Mouse (Mus musculus) CH12.LX (cell line): ENCODE results near the gene Gnl3l. TPM values are rescaled to one million over a fixed set of nuclear protein-coding genes. Genes with fewer than 3 reads are reported as not detected.

Experiments used
- DNase-seq: peaks from one replicate; pipeline ENCODE4 v3.0.0-alpha.2; 2013; ENCODE audit errors: extremely low read depth
- H3K27ac ChIP-seq: 2 replicates; pipeline ENCODE4 v1.5.1; 2012; ENCODE audit warnings: low read depth, mild to moderate bottlenecking, control low read depth, moderate library complexity; ENCODE audit not compliant: insufficient read depth
- H3K27me3 ChIP-seq: replicated peaks from 2 replicates; pipeline ENCODE3; 2012; ENCODE audit warnings: inconsistent platforms
- H3K36me3 ChIP-seq, 2 experiments: replicated peaks in 1 of 2; 2 replicates each; pipeline versions ENCODE3 to v1.6.1; 2012; ENCODE audit warnings: inconsistent platforms in 1 of 2, low read length in 1 of 2, mild to moderate bottlenecking in 1 of 2, mixed read lengths in 1 of 2, moderate library complexity in 1 of 2; ENCODE audit not compliant: control insufficient read depth in 1 of 2, insufficient read depth in 1 of 2
- H3K4me1 ChIP-seq, 2 experiments: 2 replicates each; pipeline ENCODE4 v1.6.1; 2012; ENCODE audit warnings: inconsistent platforms in 1 of 2, moderate library complexity in 1 of 2; ENCODE audit not compliant: insufficient read depth in 2 of 2, control insufficient read depth in 1 of 2
- H3K4me2 ChIP-seq: 2 replicates; pipeline ENCODE4 v1.6.1; 2012; ENCODE audit warnings: low read depth, mild to moderate bottlenecking, control low read depth; ENCODE audit not compliant: poor library complexity, insufficient read depth, severe bottlenecking
- H3K4me3 ChIP-seq, 3 experiments: fragments of 150-350 bp in 1 of 3; sonication (generic) in 1 of 3; replicated peaks in 1 of 3; 2 replicates each; pipeline versions ENCODE3 to v1.5.1; 2011 to 2012; ENCODE audit warnings: low read depth in 2 of 3, low read length in 2 of 3, mild to moderate bottlenecking in 2 of 3, moderate library complexity in 2 of 3, control low read depth in 1 of 3, improper control_type of control experiment in 1 of 3, inconsistent platforms in 1 of 3, mixed read lengths in 1 of 3; ENCODE audit not compliant: poor library complexity in 1 of 3
- H3K79me2 ChIP-seq: replicated peaks from 2 replicates; pipeline ENCODE4 v1.6.1; 2012; ENCODE audit warnings: mild to moderate bottlenecking, moderate library complexity; ENCODE audit not compliant: control insufficient read depth, poor library complexity, insufficient read depth, severe bottlenecking; ENCODE audit errors: extremely low read depth
- H3K9ac ChIP-seq: 2 replicates; pipeline ENCODE4 v1.6.1; 2012; ENCODE audit warnings: low read depth, mild to moderate bottlenecking, control low read depth, moderate library complexity; ENCODE audit not compliant: insufficient read depth
- H3K9me3 ChIP-seq: replicated peaks from 2 replicates; pipeline ENCODE3; 2012; ENCODE audit warnings: low read length, inconsistent platforms, mixed read lengths
- BHLHE40 ChIP-seq: IDR thresholded peaks from 2 replicates; pipeline ENCODE4 v1.6.1; 2011; ENCODE audit warnings: mild to moderate bottlenecking, low read depth, low read length, improper control_type of control experiment
- CHD2 ChIP-seq: IDR thresholded peaks from 2 replicates; pipeline ENCODE4 v1.6.1; 2011; ENCODE audit warnings: low read length, improper control_type of control experiment
- E2F4 ChIP-seq: IDR thresholded peaks from 2 replicates; pipeline ENCODE4 v1.6.1; 2011; ENCODE audit warnings: low read depth, low read length, improper control_type of control experiment; ENCODE audit not compliant: insufficient replicate concordance
- ELF1 ChIP-seq: IDR thresholded peaks from 2 replicates; pipeline ENCODE4 v1.6.1; 2014; ENCODE audit warnings: low read depth, mild to moderate bottlenecking, inconsistent platforms, low read length, improper control_type of control experiment
- EP300 ChIP-seq: IDR thresholded peaks from 2 replicates; pipeline ENCODE4 v1.6.1; 2011; ENCODE audit warnings: low read length, improper control_type of control experiment
- ETS1 ChIP-seq: conservative IDR thresholded peaks from 2 replicates; pipeline ENCODE4 v1.6.1; 2012; ENCODE audit warnings: low read depth, mild to moderate bottlenecking, inconsistent platforms, low read length, improper control_type of control experiment, moderate library complexity
- GABPA ChIP-seq: IDR thresholded peaks from 2 replicates; pipeline ENCODE4 v1.6.1; 2012; ENCODE audit warnings: low read depth, low read length, improper control_type of control experiment, inconsistent platforms; ENCODE audit not compliant: insufficient replicate concordance
- IRF4 ChIP-seq: IDR thresholded peaks from 2 replicates; pipeline ENCODE4 v1.6.1; 2014; ENCODE audit warnings: low read depth, mild to moderate bottlenecking, inconsistent platforms, low read length, improper control_type of control experiment
- KAT2A ChIP-seq: IDR thresholded peaks from 2 replicates; pipeline ENCODE4 v1.6.1; 2012; ENCODE audit warnings: low read length, improper control_type of control experiment, inconsistent platforms; ENCODE audit not compliant: insufficient replicate concordance
- MAFK ChIP-seq: IDR thresholded peaks from 2 replicates; pipeline ENCODE4 v1.6.1; 2011; ENCODE audit warnings: low read length, improper control_type of control experiment; ENCODE audit not compliant: insufficient replicate concordance
- MEF2A ChIP-seq: IDR thresholded peaks from 2 replicates; pipeline ENCODE4 v1.6.1; 2014; ENCODE audit warnings: low read depth, mild to moderate bottlenecking, inconsistent platforms, low read length, improper control_type of control experiment, borderline replicate concordance
- MXI1 ChIP-seq: IDR thresholded peaks from 2 replicates; pipeline ENCODE4 v1.6.1; 2011; ENCODE audit warnings: mild to moderate bottlenecking, low read depth, low read length, improper control_type of control experiment
- MYC ChIP-seq: IDR thresholded peaks from 2 replicates; pipeline ENCODE4 v1.6.1; 2011; ENCODE audit warnings: low read depth, mild to moderate bottlenecking, improper control_type of control experiment, low read length
- NELFE ChIP-seq: IDR thresholded peaks from 2 replicates; pipeline ENCODE4 v1.6.1; 2011; ENCODE audit warnings: low read depth, low read length, improper control_type of control experiment
- PAX5 ChIP-seq: IDR thresholded peaks from 2 replicates; pipeline ENCODE4 v1.6.1; 2012; ENCODE audit warnings: low read length, inconsistent platforms, mixed read lengths
- POLR2A ChIP-seq: IDR thresholded peaks from 2 replicates; pipeline ENCODE4 v1.6.1; 2011; ENCODE audit warnings: low read depth, mild to moderate bottlenecking, improper control_type of control experiment, low read length
- RCOR1 ChIP-seq: conservative IDR thresholded peaks from 2 replicates; pipeline ENCODE4 v1.6.1; 2012; ENCODE audit warnings: low read depth, mild to moderate bottlenecking, inconsistent platforms, low read length, improper control_type of control experiment
- SIN3A ChIP-seq: IDR thresholded peaks from 2 replicates; pipeline ENCODE4 v1.6.1; 2012; ENCODE audit warnings: low read length, improper control_type of control experiment, inconsistent platforms
- SMC3 ChIP-seq: IDR thresholded peaks from 2 replicates; pipeline ENCODE4 v1.6.1; 2011; ENCODE audit warnings: low read depth, low read length, improper control_type of control experiment
- USF2 ChIP-seq: conservative IDR thresholded peaks from 2 replicates; pipeline ENCODE4 v1.6.1; 2011; ENCODE audit warnings: low read depth, low read length, improper control_type of control experiment
- ZC3H11A ChIP-seq: IDR thresholded peaks from 2 replicates; pipeline ENCODE4 v1.6.1; 2012; ENCODE audit warnings: low read depth, mild to moderate bottlenecking, inconsistent platforms, low read length, improper control_type of control experiment
- ZKSCAN1 ChIP-seq: IDR thresholded peaks from 2 replicates; pipeline ENCODE4 v1.6.1; 2012; ENCODE audit warnings: low read depth, inconsistent platforms, low read length, improper control_type of control experiment, borderline replicate concordance
- ZMIZ1 ChIP-seq: IDR thresholded peaks from 2 replicates; pipeline ENCODE4 v1.6.1; 2012; ENCODE audit warnings: low read depth, mild to moderate bottlenecking, inconsistent platforms, low read length, improper control_type of control experiment
- ZNF384 ChIP-seq: IDR thresholded peaks from 2 replicates; pipeline ENCODE4 v1.6.1; 2012; ENCODE audit warnings: low read depth, low read length, improper control_type of control experiment, inconsistent platforms
- dilution Hi-C: fragments of 300-500 bp; cut with MboI; formaldehyde crosslinking; loops from 2 replicates; pipeline ENCODE4 v1.14.3; 2020; ENCODE audit warnings: low sequenced_read_pairs; ENCODE audit not compliant: extremely low pct_unique_long_range_greater_than_20kb, extremely low pct_ligation_motif_present
- in situ Hi-C: fragments of 300-500 bp; cut with MboI; formaldehyde crosslinking; loops from 3 replicates; pipeline ENCODE4 v1.14.3; 2019; ENCODE audit warnings: low sequenced_read_pairs, low pct_ligation_motif_present, low pct_unique_long_range_greater_than_20kb, mixed read lengths
- polyA plus RNA-seq: library from polyadenylated mRNA; unstranded; fragments of >175 nt; gene quantifications from 2 replicates; pipeline ENCODE4 v1.2.1, GENCODE M21; 2012; ENCODE audit warnings: low read depth; ENCODE audit not compliant: insufficient read length
- total RNA-seq, 2 experiments: library from RNA; depleted of rRNA; stranded (reverse); fragments of 300-350 nt in 1 of 2; fragments of >200 nt in 1 of 2; gene quantifications; 2 replicates each; pipeline ENCODE4 v1.2.3; 2012 to 2014

Gnl3l gene
- total and polyA plus RNA-seq, 3 experiments, result 32.3 to 63.8 (median 38.4) TPM

GRCm38 (mm10) chrX:151050337-151050736 is 33.2 kb upstream of the Gnl3l start:
- dilution Hi-C loops, result no loop called here
- no peak overlapping the region for H3K4me3 ChIP-seq
- H3K36me3 ChIP-seq, result no peaks in the 10 kb centered on the region
- TF ChIP-seq ZC3H11A (no peak), BHLHE40 (no peak), MYC (no peak), MXI1 (no peak), IRF4 (no peak), EP300 (no peak), POLR2A (no peak), ZNF384 (no peak), ZKSCAN1 (no peak), SIN3A (no peak), MAFK (no peak), KAT2A (no peak), GABPA (no peak), E2F4 (no peak), PAX5 (no peak), ZMIZ1 (no peak), ELF1 (no peak), ETS1 (no peak), USF2 (no peak), RCOR1 (no peak)
- no peaks in the 10 kb centered on the region for H3K27me3 ChIP-seq
- peaks cover 0 to 5% of the 10 kb centered on the region in 2 experiments; a peak in 1 of 4 replicates for H3K4me1 ChIP-seq
- no peak overlapping the region for H3K4me2 ChIP-seq
- no peaks in the 10 kb centered on the region for H3K79me2 ChIP-seq
- no peaks in the 10 kb centered on the region for H3K9me3 ChIP-seq
- no peak overlapping the region for H3K27ac ChIP-seq
- DNase-seq, result no peak
- H3K9ac ChIP-seq, result no peak overlapping the region
- in situ Hi-C loops, result no loop called here

- in situ Hi-C loops, result no loop called here
Measured at GRCm38 (mm10) chrX:151049661-151050215, 32.6 kb upstream of the Gnl3l start.

More at GRCm38 (mm10) chrX:151049661-151050215, 32.6 kb upstream of the Gnl3l start:
- Histone ChIP-seq H3K79me2 (no peaks in the 10 kb centered on the region), H3K9ac (no peak overlapping the region), H3K27me3 (no peaks in the 10 kb centered on the region), H3K9me3 (no peaks in the 10 kb centered on the region), H3K4me2 (no peak overlapping the region), H3K27ac (no peak overlapping the region), H3K4me3 (no peak overlapping the region), H3K36me3 (no peaks in the 10 kb centered on the region), H3K4me1 (peaks cover 0 to 5% of the 10 kb centered on the region in 2 experiments; a peak in 1 of 4 replicates)
- no peak for TF ChIP-seq SMC3
- no peak for TF ChIP-seq NELFE
- TF ChIP-seq ELF1, result no peak
- no peak for TF ChIP-seq CHD2
- no peak for TF ChIP-seq RCOR1
- TF ChIP-seq MEF2A, result no peak
- dilution Hi-C loops, result no loop called here
- no peak for DNase-seq
